Comparison of ENCODE assay signal across 16 mouse cellular contexts in genomic region chr6:119313096-119313495, GRCm38 (mm10). TPM values are rescaled to one million over a fixed set of nuclear protein-coding genes. Genes with fewer than 3 reads are reported as not detected.
A peak's percentile ranks its signal among the peaks of the same experiment; 100 is the strongest.
DNase-seq lines count a peak whose midpoint lies in the region; ATAC-seq lines count a peak whose summit lies in the region.
"Had no signal": no experiment of that assay in that cellular context is flagged by ENCODE, and none has a peak within 500 bp of the region (broad histone marks: within the 10 kb centered on the region; RNA-seq: fewer than 3 reads in every experiment).

No protein-coding gene starts in this region.

- no peaks in the 10 kb centered on the region for H3K36me3 ChIP-seq in hindbrain, embryonic 15.5 days
- H3K36me3 ChIP-seq in hindbrain, embryonic 10.5 days = no peaks in the 10 kb centered on the region
- H3K36me3 ChIP-seq in midbrain, embryonic 13.5 days = no peaks in the 10 kb centered on the region
- H3K36me3 ChIP-seq in midbrain, embryonic 11.5 days (ENCODE audit: control insufficient read depth, insufficient read depth, low read length) = no peaks in the 10 kb centered on the region
- H3K36me3 ChIP-seq in forebrain, embryonic 14.5 days (ENCODE audit: control insufficient read depth, insufficient read depth, low read length) = no peaks in the 10 kb centered on the region
- 0 out of 2 replicates have a peak, but pooled peaks cover 3% of the 10 kb centered on the region for H3K36me3 ChIP-seq in hindbrain, embryonic 16.5 days (ENCODE audit: control insufficient read depth, insufficient read depth, low read length)
- H3K36me3 ChIP-seq: embryonic facial prominence, embryonic 10.5 days; stomach, embryonic 15.5 days had no signal

- H3K4me1 ChIP-seq in hindbrain, embryonic 15.5 days (replicated peaks) = peaks cover 40% of the 10 kb centered on the region
- H3K4me1 ChIP-seq in hindbrain, embryonic 10.5 days (replicated peaks) = peaks cover 17% of the 10 kb centered on the region
- peaks cover 22% of the 10 kb centered on the region for H3K4me1 ChIP-seq in midbrain, embryonic 13.5 days (replicated peaks)
- H3K4me1 ChIP-seq in midbrain, embryonic 11.5 days (ENCODE audit: control insufficient read depth, insufficient read depth, low read length) = no peaks in the 10 kb centered on the region
- H3K4me1 ChIP-seq in forebrain, embryonic 14.5 days (ENCODE audit: control insufficient read depth, insufficient read depth, low read length) = peaks cover 19% of the 10 kb centered on the region
- peaks cover 22% of the 10 kb centered on the region for H3K4me1 ChIP-seq in hindbrain, embryonic 16.5 days (ENCODE audit: control insufficient read depth, insufficient read depth, low read depth, low read length)
- H3K4me1 ChIP-seq: stomach, embryonic 15.5 days had no signal

- 70% methylated on average over 3 of the region's 3 CpGs for WGBS in hindbrain, embryonic 15.5 days
- 83% methylated on average over 3 of the region's 3 CpGs for WGBS in hindbrain, embryonic 10.5 days
- 71% methylated on average over 3 of the region's 3 CpGs for WGBS in midbrain, embryonic 13.5 days
- 76% methylated on average over 3 of the region's 3 CpGs for WGBS in midbrain, embryonic 11.5 days
- 59% methylated on average over 3 of the region's 3 CpGs for WGBS in forebrain, embryonic 14.5 days
- WGBS in hindbrain, embryonic 16.5 days = 74% methylated on average over 3 of the region's 3 CpGs

- no peak overlapping the region for H3K4me3 ChIP-seq in hindbrain, embryonic 15.5 days
- no peak overlapping the region for H3K4me3 ChIP-seq in hindbrain, embryonic 10.5 days
- no peak overlapping the region for H3K4me3 ChIP-seq in midbrain, embryonic 13.5 days (replicated peaks)
- no peak overlapping the region for H3K4me3 ChIP-seq in midbrain, embryonic 11.5 days (ENCODE audit: low read depth, low read length)
- no peak overlapping the region for H3K4me3 ChIP-seq in forebrain, embryonic 14.5 days (ENCODE audit: low read depth, low read length)
- H3K4me3 ChIP-seq in hindbrain, embryonic 16.5 days (ENCODE audit: low read length) = no peak overlapping the region
- H3K4me3 ChIP-seq: embryonic facial prominence, embryonic 10.5 days; stomach, embryonic 15.5 days had no signal

- ATAC-seq in hindbrain, embryonic 15.5 days (ENCODE audit: low FRiP score, low read depth) = no peak
- peak; percentile 31 for ATAC-seq in midbrain, embryonic 13.5 days
- ATAC-seq in midbrain, embryonic 11.5 days (ENCODE audit: low FRiP score) = no peak
- ATAC-seq in forebrain, embryonic 14.5 days = 0 out of 2 replicates have a peak, but pooled peaks have one; percentile 9
- peak; percentile 22; the same call in 1 of the 2 replicates for ATAC-seq in hindbrain, embryonic 16.5 days
- ATAC-seq: liver, postnatal 0 days had no signal

- DNase-seq in hindbrain, embryonic 10.5 days (ENCODE audit: low spot score) = no peak
- no peak for DNase-seq in midbrain, embryonic 11.5 days (ENCODE audit: low spot score, missing footprints)
- peak; percentile 39 for DNase-seq in forebrain, embryonic 14.5 days (ENCODE audit: low spot score)
- DNase-seq in layer of hippocampus, postnatal 36 days = no peak
- DNase-seq: cerebellum, adult 11 months; heart, postnatal 36 days; liver, postnatal 0 days; thymus, postnatal 25 days had no signal

- H3K27ac ChIP-seq in hindbrain, embryonic 15.5 days (replicated peaks) = peak overlapping the region; percentile 41
- H3K27ac ChIP-seq in hindbrain, embryonic 10.5 days = no peak overlapping the region
- peak overlapping the region; percentile 72 for H3K27ac ChIP-seq in midbrain, embryonic 13.5 days
- H3K27ac ChIP-seq in midbrain, embryonic 11.5 days (ENCODE audit: low read depth, low read length) = no peak overlapping the region
- H3K27ac ChIP-seq in forebrain, embryonic 14.5 days (ENCODE audit: low read depth, low read length) = peak overlapping the region; percentile 60
- peak overlapping the region; percentile 67; the same call in 1 of the 2 replicates for H3K27ac ChIP-seq in hindbrain, embryonic 16.5 days (ENCODE audit: low read depth, low read length)
- H3K27ac ChIP-seq: embryonic facial prominence, embryonic 10.5 days; macrophage; stomach, embryonic 15.5 days had no signal

- H3K27me3 ChIP-seq in hindbrain, embryonic 15.5 days = no peaks in the 10 kb centered on the region
- H3K27me3 ChIP-seq in hindbrain, embryonic 10.5 days (ENCODE audit: insufficient read depth, poor library complexity, severe bottlenecking) = no peaks in the 10 kb centered on the region
- H3K27me3 ChIP-seq in midbrain, embryonic 13.5 days = no peaks in the 10 kb centered on the region
- no peaks in the 10 kb centered on the region for H3K27me3 ChIP-seq in midbrain, embryonic 11.5 days (ENCODE audit: control insufficient read depth, insufficient read depth, low read length)
- H3K27me3 ChIP-seq in forebrain, embryonic 14.5 days (replicated peaks; ENCODE audit: control insufficient read depth, insufficient read depth, low read length) = no peaks in the 10 kb centered on the region
- H3K27me3 ChIP-seq in hindbrain, embryonic 16.5 days (replicated peaks; ENCODE audit: control insufficient read depth, insufficient read depth, low read length) = no peaks in the 10 kb centered on the region
- H3K27me3 ChIP-seq: stomach, embryonic 15.5 days had no signal

- H3K9ac ChIP-seq in hindbrain, embryonic 15.5 days = no peak overlapping the region
- H3K9ac ChIP-seq in midbrain, embryonic 13.5 days (replicated peaks) = peak overlapping the region; percentile 45; the same call in 1 of the 2 replicates
- no peak overlapping the region for H3K9ac ChIP-seq in midbrain, embryonic 11.5 days (ENCODE audit: low read length)
- H3K9ac ChIP-seq in forebrain, embryonic 14.5 days (ENCODE audit: low read length) = no peak overlapping the region
- no peak overlapping the region for H3K9ac ChIP-seq in hindbrain, embryonic 16.5 days (ENCODE audit: low read depth, low read length)
- H3K9ac ChIP-seq: liver, postnatal 0 days; stomach, embryonic 15.5 days had no signal

- no peaks in the 10 kb centered on the region for H3K9me3 ChIP-seq in hindbrain, embryonic 15.5 days
- H3K9me3 ChIP-seq in hindbrain, embryonic 10.5 days = no peaks in the 10 kb centered on the region
- H3K9me3 ChIP-seq in midbrain, embryonic 13.5 days = no peaks in the 10 kb centered on the region
- no peaks in the 10 kb centered on the region for H3K9me3 ChIP-seq in midbrain, embryonic 11.5 days (ENCODE audit: control insufficient read depth, low read length)
- H3K9me3 ChIP-seq in forebrain, embryonic 14.5 days (replicated peaks; ENCODE audit: control insufficient read depth, low read length) = no peaks in the 10 kb centered on the region
- no peaks in the 10 kb centered on the region for H3K9me3 ChIP-seq in hindbrain, embryonic 16.5 days (ENCODE audit: control insufficient read depth, low read length)
- H3K9me3 ChIP-seq: embryonic facial prominence, embryonic 10.5 days; stomach, embryonic 15.5 days had no signal

- no peak overlapping the region for H3K4me2 ChIP-seq in hindbrain, embryonic 15.5 days
- no peak overlapping the region for H3K4me2 ChIP-seq in midbrain, embryonic 13.5 days (replicated peaks)
- H3K4me2 ChIP-seq in midbrain, embryonic 11.5 days = no peak overlapping the region
- no peak overlapping the region for H3K4me2 ChIP-seq in forebrain, embryonic 14.5 days (ENCODE audit: low read length)
- H3K4me2 ChIP-seq in hindbrain, embryonic 16.5 days (ENCODE audit: low read length) = no peak overlapping the region
- H3K4me2 ChIP-seq: stomach, embryonic 15.5 days had no signal

RNA-seq across cellular contexts. Expression of gene Lrtm2, which starts 17.5 kb away (rescaled TPM):
- polyA plus RNA-seq in hindbrain, embryonic 15.5 days (2015; fragmentation: Nextera tagmentation; extraction: Ambion mirVana) = 12.7 and 14.6 TPM in 2 replicates
- polyA plus RNA-seq in hindbrain, embryonic 10.5 days (2016; fragmentation: Nextera tagmentation; extraction: Ambion mirVana) = 0.12 and 0.16 TPM in 2 replicates
- polyA plus RNA-seq in midbrain, embryonic 13.5 days (2015; fragmentation: Nextera tagmentation; extraction: Ambion mirVana) = 3.6 and 3.8 TPM in 2 replicates
- polyA plus RNA-seq in midbrain, embryonic 11.5 days (2014; fragmentation: Nextera tagmentation; extraction: Ambion mirVana) = 0.23 TPM in 1 of 2 replicates, not detected in the other
- polyA plus RNA-seq in forebrain, embryonic 14.5 days (2014; fragmentation: Nextera tagmentation; extraction: Ambion mirVana) = 2.7 and 3.9 TPM in 2 replicates
- 17.1 and 17.7 TPM in 2 replicates for polyA plus RNA-seq in hindbrain, embryonic 16.5 days (2015; fragmentation: Nextera tagmentation; extraction: Ambion mirVana)
- 10 to 100 TPM; 40.4 to 42.8 TPM for total RNA-seq in layer of hippocampus, postnatal 36 days (2021)
- total RNA-seq: CH12.LX had no signal
- polyA plus RNA-seq: liver, postnatal 0 days; macrophage; small intestine, adult 2 months had no signal

Comparison
In these comparisons a context has a peak if more than half of its experiments do, and no peak if none do; other contexts are left out.
1. ATAC-seq: peak in midbrain, embryonic 13.5 days (single experiment), forebrain, embryonic 14.5 days (single experiment) and hindbrain, embryonic 16.5 days (single experiment); none in hindbrain, embryonic 15.5 days (single experiment) and midbrain, embryonic 11.5 days (single experiment).
2. H3K27ac ChIP-seq: peak in hindbrain, embryonic 15.5 days (single experiment), midbrain, embryonic 13.5 days (single experiment), forebrain, embryonic 14.5 days (single experiment) and hindbrain, embryonic 16.5 days (single experiment); none in hindbrain, embryonic 10.5 days (single experiment) and midbrain, embryonic 11.5 days (single experiment).